9 mouse cellular contexts compared by ENCODE assay signal in the genomic region with DNA sequence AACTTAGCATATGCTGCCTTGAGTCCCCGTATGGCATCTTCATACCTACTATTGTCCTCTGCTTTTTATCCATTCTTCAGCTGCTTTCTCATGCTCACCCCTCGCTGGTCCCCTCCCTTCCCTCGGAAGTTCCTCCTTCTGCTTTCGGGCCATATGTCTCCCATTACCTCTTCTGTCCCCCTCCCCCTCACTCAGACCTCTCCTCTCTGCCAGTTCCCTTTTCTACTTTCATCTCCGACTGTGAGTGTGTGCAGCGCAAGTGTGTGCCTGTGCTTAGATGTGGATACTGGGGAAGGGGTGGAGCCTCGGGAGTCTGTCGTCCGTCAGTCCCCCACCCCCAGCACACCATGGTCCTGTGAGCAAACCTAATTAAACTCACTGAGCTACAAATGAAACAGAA. TPM values are rescaled to one million over a fixed set of nuclear protein-coding genes. Genes with fewer than 3 reads are reported as not detected.
DNase-seq lines count a peak whose midpoint lies in the region; ATAC-seq lines count a peak whose summit lies in the region.
"Had no signal": no experiment of that assay in that cellular context is flagged by ENCODE, and none has a peak within 500 bp of the region (broad histone marks: within the 10 kb centered on the region; RNA-seq: fewer than 3 reads in every experiment).

No protein-coding gene starts in this region.

- H3K9me3 ChIP-seq in forebrain, embryonic 16.5 days (ENCODE audit: control insufficient read depth, low read length) = no peaks in the 10 kb centered on the region
- H3K9me3 ChIP-seq in limb, embryonic 11.5 days (ENCODE audit: control insufficient read depth, low read length) = no peaks in the 10 kb centered on the region
- H3K9me3 ChIP-seq in neural tube, embryonic 14.5 days (ENCODE audit: control insufficient read depth, low read length) = no peaks in the 10 kb centered on the region

- 13% methylated on average over 9 of the region's 9 CpGs for whole genome bisulfite sequencing in forebrain, embryonic 16.5 days
- WGBS in limb, embryonic 11.5 days = 2% methylated on average over 9 of the region's 9 CpGs
- WGBS in neural tube, embryonic 14.5 days = 8% methylated on average over 9 of the region's 9 CpGs

- H3K4me1 ChIP-seq in forebrain, embryonic 16.5 days (replicated peaks; ENCODE audit: control insufficient read depth, insufficient read depth, low read length) = peaks cover 15% of the 10 kb centered on the region
- peaks cover 40% of the 10 kb centered on the region for H3K4me1 ChIP-seq in limb, embryonic 11.5 days (ENCODE audit: control insufficient read depth, insufficient read depth, low read length)
- peaks cover 11% of the 10 kb centered on the region; the same call in 1 of the 2 replicates for H3K4me1 ChIP-seq in neural tube, embryonic 14.5 days (ENCODE audit: control insufficient read depth, insufficient read depth, low read length)

- no peak overlapping the region for H3K9ac ChIP-seq in forebrain, embryonic 16.5 days (replicated peaks; ENCODE audit: low read depth, low read length)
- no peak overlapping the region for H3K9ac ChIP-seq in limb, embryonic 11.5 days (ENCODE audit: low read length)
- no peak overlapping the region for H3K9ac ChIP-seq in neural tube, embryonic 14.5 days (replicated peaks; ENCODE audit: low read depth, low read length)

- ATAC-seq in forebrain, embryonic 16.5 days = no peak
- peak; percentile 63; the same call in 1 of the 2 replicates for ATAC-seq in limb, embryonic 11.5 days (ENCODE audit: insufficient number of reproducible peaks, low FRiP score, low TSS enrichment, low read depth)
- ATAC-seq in neural tube, embryonic 14.5 days (ENCODE audit: low read depth) = no peak
- ATAC-seq: Patski had no signal

- H3K4me2 ChIP-seq in forebrain, embryonic 16.5 days (ENCODE audit: low read length) = 0 out of 2 replicates have a peak overlapping the region, but pooled peaks have one; percentile 6
- peak overlapping the region; percentile 18; the same call in 1 of the 2 replicates for H3K4me2 ChIP-seq in limb, embryonic 11.5 days (ENCODE audit: low read depth, severe bottlenecking)
- H3K4me2 ChIP-seq in neural tube, embryonic 14.5 days (ENCODE audit: low read depth, low read length) = peak overlapping the region; percentile 4; the same call in 1 of the 2 replicates

- DNase-seq in lung, postnatal 36 days = peak; percentile 14
- DNase-seq in lung, postnatal 4 days = no peak
- DNase-seq in limb, embryonic 11.5 days (ENCODE audit: low spot score) = peak; percentile 72
- no peak for DNase-seq in left cerebral cortex, adult 8-10 months (ENCODE audit: low spot score in 2 of 2)
- DNase-seq in urinary bladder, postnatal 10 days (ENCODE audit: low spot score) = no peak

- no peak overlapping the region for H3K4me3 ChIP-seq in forebrain, embryonic 16.5 days (replicated peaks; ENCODE audit: low read length)
- no peak overlapping the region for H3K4me3 ChIP-seq in limb, embryonic 11.5 days (ENCODE audit: low read depth, low read length)
- H3K4me3 ChIP-seq in neural tube, embryonic 14.5 days (ENCODE audit: low read depth, low read length) = no peak overlapping the region

- H3K27me3 ChIP-seq in forebrain, embryonic 16.5 days (replicated peaks; ENCODE audit: control insufficient read depth, insufficient read depth, low read length) = no peaks in the 10 kb centered on the region
- H3K27me3 ChIP-seq in limb, embryonic 11.5 days (ENCODE audit: control insufficient read depth, insufficient read depth, low read length) = no peaks in the 10 kb centered on the region
- no peaks in the 10 kb centered on the region for H3K27me3 ChIP-seq in neural tube, embryonic 14.5 days (ENCODE audit: control insufficient read depth, insufficient read depth, low read length)
- H3K27me3 ChIP-seq: Patski had no signal

- no peaks in the 10 kb centered on the region for H3K36me3 ChIP-seq in forebrain, embryonic 16.5 days (ENCODE audit: control insufficient read depth, insufficient read depth)
- H3K36me3 ChIP-seq in limb, embryonic 11.5 days (ENCODE audit: control insufficient read depth, insufficient read depth, low read length) = no peaks in the 10 kb centered on the region
- H3K36me3 ChIP-seq in neural tube, embryonic 14.5 days (ENCODE audit: control insufficient read depth, insufficient read depth, low read length) = no peaks in the 10 kb centered on the region

- no peak overlapping the region for H3K27ac ChIP-seq in forebrain, embryonic 16.5 days (ENCODE audit: low read length)
- H3K27ac ChIP-seq in limb, embryonic 11.5 days (replicated peaks; ENCODE audit: low read depth, low read length) = peak overlapping the region; percentile 55; the same call in 1 of the 2 replicates
- H3K27ac ChIP-seq in neural tube, embryonic 14.5 days (ENCODE audit: low read depth, low read length) = no peak overlapping the region

RNA-seq across cellular contexts. Expression of a gene that starts 17.0 kb away (rescaled TPM):
- polyA plus RNA-seq in forebrain, embryonic 16.5 days (2015; fragmentation: Nextera tagmentation; extraction: Ambion mirVana) = 0.38 and 0.52 TPM in 2 replicates
- 7.9 and 8.5 TPM in 2 replicates for polyA plus RNA-seq in limb, embryonic 11.5 days (2014; fragmentation: Nextera tagmentation; extraction: Ambion mirVana)
- 2.6 and 4.4 TPM in 2 replicates for polyA plus RNA-seq in neural tube, embryonic 14.5 days (2014; fragmentation: Nextera tagmentation; extraction: Ambion mirVana)
- total RNA-seq in left cerebral cortex, adult 8-10 months (2022) = 1 to 10 TPM; 1.9 to 2.6 (median 1.9) TPM
- total RNA-seq: liver, adult 2 months had no signal
- polyA plus RNA-seq: liver, adult 2 months; Patski had no signal

Comparison
In these comparisons a context has a peak if more than half of its experiments do, and no peak if none do; other contexts are left out.
1. DNase-seq: peak in lung, postnatal 36 days (single experiment) and limb, embryonic 11.5 days (single experiment); none in lung, postnatal 4 days (0 of 2), left cerebral cortex, adult 8-10 months (0 of 2) and urinary bladder, postnatal 10 days (single experiment).
2. Peak in every context shown above with its lines, with median percentiles within 50 percentile points of each other: H3K4me2 ChIP-seq.